Mouse (Mus musculus) embryo, embryonic 10.5 days (tissue): ENCODE data around the gene Galnt14.
A peak's percentile ranks its signal among the peaks of the same experiment; 100 is the strongest.

Source experiments
- DNase-seq: peaks from one replicate; pipeline ENCODE4 v3.0.0-alpha.2; 2015; ENCODE audit warnings: low spot score

Galnt14 gene

GRCm38 (mm10) chr17:73668996-73669395, 41.3 kb downstream of the Galnt14 start:
- DNase-seq, result no peak

DNA sequence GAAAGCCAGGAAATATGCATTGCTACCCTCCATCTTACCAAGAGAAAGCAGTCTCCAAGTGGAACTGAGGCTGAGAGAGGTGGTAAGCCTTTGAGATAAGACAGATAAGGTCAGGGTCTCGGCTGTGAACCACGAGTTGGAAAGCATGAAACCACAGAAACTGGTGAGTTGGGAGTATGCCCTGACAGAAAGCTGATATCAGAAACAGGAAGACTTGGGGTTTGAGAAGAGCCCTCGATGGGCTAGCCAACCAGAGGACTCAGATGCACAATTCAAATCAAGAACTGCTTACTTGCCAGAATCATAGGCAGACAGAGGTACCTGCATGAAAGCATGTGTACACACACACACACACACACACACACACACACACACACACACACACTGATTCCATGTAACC, 47.0 kb downstream of the Galnt14 start:
- no peak for DNase-seq

DNA sequence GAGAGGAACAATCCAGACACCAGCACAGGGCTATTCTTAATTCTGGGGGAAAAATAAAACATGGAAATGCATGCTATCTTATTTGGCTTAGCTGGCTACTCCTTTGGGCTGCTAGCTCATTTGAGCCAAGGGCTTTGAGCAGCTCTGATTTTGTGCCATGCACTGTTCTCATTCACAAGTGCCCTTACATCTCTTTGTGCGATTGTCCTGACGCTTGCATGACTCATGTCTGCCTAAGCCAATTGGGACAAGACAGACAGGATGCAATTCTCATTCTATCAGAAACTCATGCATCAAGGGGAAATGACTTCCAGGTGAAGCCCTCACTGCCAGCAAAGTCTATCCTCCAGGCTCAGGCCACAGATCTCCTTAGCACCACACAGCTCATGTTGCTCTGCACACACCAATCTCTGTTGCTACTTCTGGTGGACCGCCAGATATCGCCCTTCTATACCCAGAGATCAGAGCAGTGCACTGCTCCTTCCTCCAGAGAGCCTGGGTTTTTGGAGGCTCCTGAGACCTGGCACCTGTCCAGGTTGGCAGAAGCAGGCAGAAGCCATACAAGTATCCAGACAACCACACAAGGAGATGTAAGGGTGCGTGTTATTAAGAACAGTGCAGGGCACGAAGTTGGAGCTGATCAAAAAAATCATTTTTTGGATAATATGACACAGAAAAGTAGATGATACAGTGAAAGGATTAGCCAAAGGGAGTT, 51.4 kb downstream of the Galnt14 start:
- no peak for DNase-seq

GRCm38 (mm10) chr17:73656373-73656772, 53.9 kb downstream of the Galnt14 start:
- DNase-seq, result no peak

- peak; percentile 8 for DNase-seq
These were observed 56.0 kb downstream of the Galnt14 start for GRCm38 (mm10) chr17:73654261-73654660.

GRCm38 (mm10) chr17:73649371-73649770, 60.9 kb downstream of the Galnt14 start:
- DNase-seq, result no peak

DNA sequence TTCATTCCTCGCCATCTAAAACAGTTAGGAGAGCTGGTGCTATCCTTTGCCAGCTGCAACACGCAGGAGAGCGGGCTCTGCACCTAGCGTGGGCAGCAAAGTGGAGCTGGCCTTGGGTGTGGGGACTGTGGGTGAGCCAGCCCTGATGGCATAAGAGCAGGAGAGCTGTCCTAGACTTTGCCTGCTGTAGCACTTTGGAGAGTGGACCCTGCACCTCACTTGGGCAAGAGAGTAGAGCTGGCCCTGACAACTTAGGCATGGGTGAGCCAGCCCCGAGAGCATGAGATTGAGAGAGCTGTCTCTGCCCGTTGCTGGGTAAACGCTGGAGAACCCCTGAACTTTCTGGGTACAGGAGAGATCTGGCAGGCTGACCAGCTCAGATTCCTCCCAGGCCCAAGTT, 68.6 kb downstream of the Galnt14 start:
- DNase-seq, result no peak

GRCm38 (mm10) chr17:73640117-73640480, 70.2 kb downstream of the Galnt14 start:
- DNase-seq, result no peak

DNA sequence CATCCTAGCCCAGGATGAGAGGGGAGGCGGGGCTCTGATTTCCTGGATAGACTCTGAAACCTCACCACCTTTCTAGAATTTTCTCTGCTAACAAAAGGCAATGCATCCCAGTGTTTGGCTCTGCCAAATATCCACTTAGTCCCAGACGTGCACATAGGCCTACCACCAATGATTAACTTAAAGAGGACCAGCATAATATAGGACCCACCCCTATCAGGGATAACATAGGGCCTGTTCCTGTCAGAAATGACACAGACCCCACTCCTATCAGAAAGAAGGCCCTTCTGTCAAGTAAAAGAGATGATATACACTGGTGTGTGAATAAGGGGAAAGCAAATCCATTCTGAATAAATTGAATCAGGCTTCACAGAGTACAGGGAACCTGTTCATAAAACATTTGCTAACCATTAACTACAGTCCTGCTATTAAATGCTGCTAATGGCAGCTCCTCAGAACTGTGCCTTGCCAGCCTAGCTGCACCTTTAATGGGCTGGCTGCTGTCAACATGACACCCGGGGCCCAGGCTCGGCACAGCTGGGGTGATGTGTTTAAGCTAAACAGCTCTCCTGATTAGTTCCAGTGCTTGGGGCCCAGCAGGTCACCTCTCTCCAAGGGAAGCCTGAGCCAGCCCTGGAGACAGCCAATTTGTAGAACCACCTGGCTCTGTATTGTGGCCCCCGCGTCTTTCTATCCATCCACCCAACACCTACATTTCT, 70.7 kb downstream of the Galnt14 start:
- DNase-seq, result peak; percentile 34

DNA sequence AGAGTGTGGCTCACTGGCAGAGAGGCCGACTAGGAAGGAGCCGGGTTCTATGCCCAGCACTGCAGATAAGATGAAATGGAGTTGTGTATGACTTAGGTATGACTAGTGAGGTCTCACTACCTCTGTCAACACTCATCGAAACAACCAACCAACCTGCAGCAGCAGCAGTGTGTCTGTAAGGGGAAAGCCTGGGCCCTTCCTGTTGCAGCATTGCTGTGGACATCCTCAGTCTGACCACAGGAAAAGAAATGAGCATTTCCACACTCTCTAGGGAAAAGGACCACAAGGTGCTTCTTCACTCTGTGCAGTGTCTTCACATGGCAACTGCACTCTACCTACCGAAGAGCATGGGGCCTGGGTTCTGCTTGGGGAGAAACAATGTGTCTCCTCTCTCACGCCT, 73.3 kb downstream of the Galnt14 start:
- DNase-seq, result no peak

DNA sequence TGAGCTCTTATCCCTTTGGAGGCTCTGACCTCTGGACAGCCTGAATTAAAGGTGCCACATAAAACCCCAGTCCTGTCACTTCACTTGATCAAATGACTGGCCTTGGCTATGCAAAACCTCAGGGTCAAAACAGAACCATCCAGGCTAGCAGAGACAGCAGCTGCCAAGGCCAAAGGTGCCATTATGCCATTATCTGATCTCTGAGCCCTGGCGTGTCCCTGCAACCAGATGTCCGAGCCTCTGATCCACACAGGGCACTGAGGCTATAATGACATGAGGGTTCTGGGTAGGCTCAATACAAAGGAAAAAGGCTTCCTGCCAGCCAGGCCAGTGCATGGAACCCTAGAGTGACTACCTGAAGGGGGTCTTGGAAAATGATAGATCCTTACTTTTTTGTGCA, 75.4 kb downstream of the Galnt14 start:
- DNase-seq, result peak; percentile 26

GRCm38 (mm10) chr17:73633991-73634710, 76.1 kb downstream of the Galnt14 start:
- DNase-seq, result peak; percentile 9

DNA sequence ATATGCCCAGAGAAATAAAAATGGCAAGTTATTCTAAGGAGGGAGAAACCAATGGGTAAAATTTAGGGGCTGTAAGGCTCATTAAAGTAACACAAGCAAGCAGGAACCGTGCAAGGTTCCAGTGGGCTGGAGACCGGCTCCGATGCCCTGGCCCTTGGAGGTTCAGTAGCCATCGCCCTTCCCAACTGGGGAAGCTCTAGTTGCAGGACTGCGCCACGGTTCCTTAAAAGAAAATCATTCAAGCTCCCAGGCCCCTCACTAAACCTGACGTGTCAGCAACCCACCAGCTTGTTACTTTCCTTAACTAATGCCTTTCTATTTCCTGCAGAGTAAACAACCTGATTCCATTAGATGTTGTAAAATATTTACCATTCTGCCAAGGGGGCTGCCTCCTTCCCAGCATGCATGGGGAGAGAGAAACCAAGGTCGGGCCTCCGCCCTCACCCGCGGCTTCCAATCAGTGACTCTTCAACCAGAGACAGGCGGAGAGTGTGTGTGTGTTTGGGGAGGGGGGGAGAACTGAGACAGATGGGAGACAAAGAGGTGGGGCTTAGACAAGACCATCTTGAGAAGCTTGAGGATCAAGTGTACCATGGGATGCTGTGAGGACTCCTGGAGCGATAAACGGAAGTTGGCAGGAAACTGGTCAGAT, 81.9 kb downstream of the Galnt14 start:
- no peak for DNase-seq

GRCm38 (mm10) chr17:73626912-73627311, 83.3 kb downstream of the Galnt14 start:
- no peak for DNase-seq

DNA sequence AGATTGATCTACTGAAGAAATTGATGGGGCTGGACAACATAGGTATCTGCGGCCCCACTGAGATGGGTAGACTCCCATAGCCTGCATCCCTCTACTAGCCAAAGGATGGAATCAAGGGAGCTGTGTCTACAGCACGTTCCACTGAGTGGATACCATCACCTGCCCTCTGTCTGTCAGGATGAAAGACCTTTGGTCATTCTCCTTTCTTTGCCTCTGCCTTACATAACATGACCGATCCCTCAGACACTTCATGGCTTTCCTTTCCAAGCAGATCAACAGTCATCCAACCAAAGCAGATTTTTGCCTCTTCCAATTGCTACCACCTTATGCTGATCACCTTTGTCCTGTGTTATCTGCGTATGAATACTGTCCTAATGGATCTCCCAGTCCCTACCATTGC, 90.2 kb downstream of the Galnt14 start:
- DNase-seq, result no peak

- DNase-seq, result no peak
These were observed 107.4 kb downstream of the Galnt14 start for GRCm38 (mm10) chr17:73602552-73603478.

DNA sequence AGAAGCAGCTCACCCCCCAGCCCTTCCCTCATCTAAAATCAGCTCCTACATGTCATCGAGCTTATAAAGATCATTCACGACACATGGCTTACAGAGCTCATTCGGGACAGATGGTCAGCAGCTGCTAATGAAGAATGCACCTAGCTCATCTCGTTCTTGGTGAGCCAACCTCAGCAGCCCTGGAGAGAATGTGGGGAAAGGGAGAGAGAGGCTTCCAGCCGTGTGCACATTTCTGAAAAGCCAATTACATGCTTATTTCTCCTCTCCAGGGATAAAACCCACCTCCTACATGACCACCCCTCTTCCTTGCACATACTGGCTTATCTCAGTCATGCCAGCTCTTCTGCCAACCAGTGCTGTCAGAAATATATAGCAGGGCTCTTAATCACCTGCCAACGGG, 110.3 kb downstream of the Galnt14 start:
- DNase-seq, result no peak

DNA sequence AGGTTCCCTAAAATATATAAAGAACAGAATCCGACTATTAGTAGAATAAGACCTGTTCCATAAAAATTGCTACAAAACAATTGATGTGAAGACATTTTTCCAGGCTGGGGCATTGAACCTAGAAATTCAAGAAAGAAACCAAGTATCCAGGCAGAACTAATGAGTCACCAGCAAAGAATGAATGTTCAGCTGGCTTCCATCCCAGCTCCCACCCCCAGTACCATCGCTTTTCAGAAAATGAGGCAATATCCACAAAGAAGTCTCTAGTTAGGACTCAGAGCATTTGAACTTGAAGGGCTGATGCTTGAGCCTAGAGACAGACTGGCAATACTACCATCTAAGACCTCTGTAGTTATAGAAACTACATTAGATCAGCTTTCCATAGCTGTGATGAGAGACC, 118.2 kb downstream of the Galnt14 start:
- no peak for DNase-seq

GRCm38 (mm10) chr17:73587573-73587972, 122.7 kb downstream of the Galnt14 start:
- DNase-seq, result no peak

DNA sequence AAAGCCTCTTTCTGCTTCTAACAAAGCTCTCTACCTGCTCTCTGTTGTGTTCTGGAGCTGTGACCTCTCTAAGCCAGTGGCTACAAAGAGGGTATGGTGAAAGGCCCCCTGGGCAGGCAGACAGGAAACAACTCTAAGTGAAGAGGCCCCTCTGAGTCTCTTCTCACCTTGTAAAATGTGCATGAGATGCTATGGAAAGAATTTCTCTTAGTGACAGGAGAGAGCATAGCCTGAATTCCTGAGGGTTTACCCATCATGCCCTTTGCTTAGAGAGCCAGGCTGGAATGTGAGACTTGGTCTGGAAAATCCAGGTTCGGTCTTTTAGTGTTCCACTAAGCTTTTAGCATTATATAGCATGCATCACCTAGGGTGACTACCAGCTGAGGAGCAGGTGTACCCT, 136.1 kb downstream of the Galnt14 start:
- DNase-seq, result no peak

GRCm38 (mm10) chr17:73572881-73573280, 137.4 kb downstream of the Galnt14 start:
- DNase-seq, result no peak

- DNase-seq, result peak; percentile 58
These were observed 137.8 kb downstream of the Galnt14 start for GRCm38 (mm10) chr17:73572440-73572839.
